Mouse (Mus musculus) MEL (cell line): ENCODE measurements at regions not wholly inside any gene's neighbourhood (a gene's known extent, or its start where the extent isn't known, plus 50 kb on each side); places are given as distances from the start of the nearest gene placed in this dataset.

Source experiments
- DNase-seq: peaks from one replicate; pipeline ENCODE4 v3.0.0; 2011; ENCODE audit warnings: low read depth, low spot score
- H3K27ac ChIP-seq: 2 replicates; pipeline ENCODE4 v1.5.1; 2012; ENCODE audit warnings: low read depth, mild to moderate bottlenecking, control low read depth, low read length, moderate library complexity; ENCODE audit not compliant: control insufficient read depth
- H3K27me3 ChIP-seq, 2 experiments: fragments of 150-350 bp in 1 of 2; sonication (generic) in 1 of 2; 2 replicates each; pipeline ENCODE4 v1.6.1; 2012; ENCODE audit warnings: low read length in 2 of 2, mild to moderate bottlenecking in 2 of 2, improper control_type of control experiment in 1 of 2, moderate library complexity in 1 of 2; ENCODE audit not compliant: insufficient read depth in 2 of 2, control insufficient read depth in 1 of 2
- H3K36me3 ChIP-seq, 2 experiments: 2 replicates each; pipeline ENCODE4 v1.6.1; 2012 to 2014; ENCODE audit warnings: low read length in 2 of 2, improper control_type of control experiment in 1 of 2, inconsistent platforms in 1 of 2, mild to moderate bottlenecking in 1 of 2; ENCODE audit not compliant: insufficient read depth in 2 of 2, control insufficient read depth in 1 of 2
- H3K4me1 ChIP-seq, 2 experiments: fragments of 150-350 bp in 1 of 2; sonication (generic) in 1 of 2; 2 replicates each; pipeline ENCODE4 v1.6.1; 2012; ENCODE audit warnings: low read length in 2 of 2, improper control_type of control experiment in 1 of 2, mild to moderate bottlenecking in 1 of 2; ENCODE audit not compliant: insufficient read depth in 2 of 2, control insufficient read depth in 1 of 2
- H3K4me3 ChIP-seq, 2 experiments: fragments of 150-350 bp in 1 of 2; sonication (generic) in 1 of 2; 2 replicates each; pipeline ENCODE4 v1.5.1; 2012; ENCODE audit warnings: low read depth in 2 of 2, low read length in 2 of 2, mild to moderate bottlenecking in 2 of 2, moderate library complexity in 2 of 2, control low read depth in 1 of 2, improper control_type of control experiment in 1 of 2; ENCODE audit not compliant: control insufficient read depth in 1 of 2, insufficient read depth in 1 of 2
- H3K79me2 ChIP-seq: 2 replicates; pipeline ENCODE4 v1.6.1; 2012; ENCODE audit warnings: mild to moderate bottlenecking, low read length, moderate library complexity; ENCODE audit not compliant: control insufficient read depth, poor library complexity, insufficient read depth
- H3K9ac ChIP-seq: 2 replicates; pipeline ENCODE4 v1.6.1; 2012; ENCODE audit warnings: low read depth, mild to moderate bottlenecking, control low read depth, low read length, moderate library complexity; ENCODE audit not compliant: control insufficient read depth, poor library complexity, severe bottlenecking
- H3K9me3 ChIP-seq: fragments of 150-350 bp; sonication (generic); replicated peaks from 2 replicates; pipeline ENCODE4 v1.6.1; 2012; ENCODE audit warnings: mild to moderate bottlenecking, low read length, improper control_type of control experiment, moderate library complexity; ENCODE audit not compliant: insufficient read depth
- CHD1 ChIP-seq: IDR thresholded peaks from 2 replicates; pipeline ENCODE4 v1.6.1; 2012; ENCODE audit warnings: low read depth, mild to moderate bottlenecking, inconsistent platforms, low read length, improper control_type of control experiment
- CTCF ChIP-seq, 3 experiments: IDR thresholded peaks in 2 of 3; conservative IDR thresholded peaks in 1 of 3; 2 replicates each; pipeline ENCODE4 v1.5.1; 2011 to 2012; ENCODE audit warnings: low read length in 3 of 3, low read depth in 2 of 3, mild to moderate bottlenecking in 2 of 3, improper control_type of control experiment in 1 of 3, inconsistent platforms in 1 of 3, mixed read lengths in 1 of 3, moderate library complexity in 1 of 3; ENCODE audit not compliant: control insufficient read depth in 1 of 3, insufficient read depth in 1 of 3, poor library complexity in 1 of 3, severe bottlenecking in 1 of 3
- EP300 ChIP-seq, 2 experiments: IDR thresholded peaks; 2 replicates each; pipeline ENCODE4 v1.6.1; 2011; ENCODE audit warnings: improper control_type of control experiment in 2 of 2, low read length in 2 of 2, low read depth in 1 of 2, mild to moderate bottlenecking in 1 of 2
- GABPA ChIP-seq: IDR thresholded peaks from 2 replicates; pipeline ENCODE4 v1.6.1; 2012; ENCODE audit warnings: low read depth, mild to moderate bottlenecking, inconsistent platforms, low read length, improper control_type of control experiment, moderate library complexity
- GATA1 ChIP-seq: IDR thresholded peaks from 2 replicates; pipeline ENCODE4 v1.6.1; 2011; ENCODE audit warnings: low read depth, low read length, improper control_type of control experiment
- MAFK ChIP-seq: IDR thresholded peaks from 2 replicates; pipeline ENCODE4 v1.6.1; 2011; ENCODE audit warnings: low read depth, mild to moderate bottlenecking, low read length, improper control_type of control experiment, borderline replicate concordance
- MAX ChIP-seq: IDR thresholded peaks from 2 replicates; pipeline ENCODE4 v1.6.1; 2011; ENCODE audit warnings: low read length, improper control_type of control experiment
- MXI1 ChIP-seq: IDR thresholded peaks from 2 replicates; pipeline ENCODE4 v1.6.1; 2011; ENCODE audit warnings: mild to moderate bottlenecking, low read depth, low read length, improper control_type of control experiment
- MYB ChIP-seq: IDR thresholded peaks from 2 replicates; pipeline ENCODE4 v1.6.1; 2011; ENCODE audit warnings: mild to moderate bottlenecking, low read depth, low read length, improper control_type of control experiment
- NELFE ChIP-seq: IDR thresholded peaks from 2 replicates; pipeline ENCODE4 v1.6.1; 2011; ENCODE audit warnings: low read depth, low read length, improper control_type of control experiment
- NRF1 ChIP-seq: IDR thresholded peaks from 2 replicates; pipeline ENCODE4 v1.6.1; 2014; ENCODE audit warnings: low read depth, mild to moderate bottlenecking, inconsistent platforms, low read length, improper control_type of control experiment, moderate library complexity; ENCODE audit not compliant: poor library complexity, insufficient read depth, severe bottlenecking
- POLR2AphosphoS2 ChIP-seq: IDR thresholded peaks from 2 replicates; pipeline ENCODE4 v1.6.1; 2011; ENCODE audit warnings: low read length, improper control_type of control experiment
- POLR2AphosphoS5 ChIP-seq: IDR thresholded peaks from 2 replicates; pipeline ENCODE4 v1.6.1; 2012; ENCODE audit warnings: low read depth, borderline replicate concordance, mild to moderate bottlenecking, inconsistent platforms, low read length, moderate library complexity, mixed read lengths
- RAD21 ChIP-seq: IDR thresholded peaks from 2 replicates; pipeline ENCODE4 v1.6.1; 2011; ENCODE audit warnings: mild to moderate bottlenecking, low read depth, low read length, improper control_type of control experiment
- RCOR1 ChIP-seq: IDR thresholded peaks from 2 replicates; pipeline ENCODE4 v1.6.1; 2012; ENCODE audit warnings: low read depth, mild to moderate bottlenecking, inconsistent platforms, low read length, improper control_type of control experiment
- SMC3 ChIP-seq: IDR thresholded peaks from 2 replicates; pipeline ENCODE4 v1.6.1; 2011; ENCODE audit warnings: low read depth, low read length, improper control_type of control experiment
- TAL1 ChIP-seq: IDR thresholded peaks from 2 replicates; pipeline ENCODE4 v1.6.1; 2012; ENCODE audit warnings: mild to moderate bottlenecking, inconsistent platforms, low read length, moderate library complexity, mixed read lengths
- TBP ChIP-seq: IDR thresholded peaks from 2 replicates; pipeline ENCODE4 v1.8.0; 2011; ENCODE audit warnings: low read depth, low read length, improper control_type of control experiment
- USF1 ChIP-seq: IDR thresholded peaks from 2 replicates; pipeline ENCODE4 v1.6.1; 2014; ENCODE audit warnings: low read depth, mild to moderate bottlenecking, inconsistent platforms, low read length, improper control_type of control experiment, moderate library complexity
- ZC3H11A ChIP-seq: IDR thresholded peaks from 2 replicates; pipeline ENCODE4 v1.6.1; 2012; ENCODE audit warnings: low read depth, mild to moderate bottlenecking, inconsistent platforms, low read length, improper control_type of control experiment

GRCm38 (mm10) chr10:83859633-83860032, 137.0 kb downstream of the 1500009L16Rik start (continued):
- TF ChIP-seq MXI1 (no peak), MAX (no peak), NELFE (no peak), GATA1 (no peak), MYB (no peak)

- no peak overlapping the region for H3K9ac ChIP-seq
- no peaks in the 10 kb centered on the region for H3K4me1 ChIP-seq
- H3K27me3 ChIP-seq: no peaks in the 10 kb centered on the region
- H3K79me2 ChIP-seq: no peaks in the 10 kb centered on the region
- DNase-seq: no peak
- no peak overlapping the region for H3K4me3 ChIP-seq
- no peaks in the 10 kb centered on the region for H3K36me3 ChIP-seq
- no peaks in the 10 kb centered on the region for H3K9me3 ChIP-seq
- TF ChIP-seq NRF1 (no peak), CTCF (IDR thresholded peaks at IDR 0.05 in 2 of 3, conservative IDR thresholded peaks at IDR 0.05 in 1 of 3; ENCODE audit: control insufficient read depth in 1 of 3, insufficient read depth in 1 of 3, low read depth in 2 of 3, low read length in 3 of 3, poor library complexity in 1 of 3, severe bottlenecking in 1 of 3) (no peak), CHD1 (no peak)
- TF ChIP-seq, all 39 proteins: peak for 0
- H3K27ac ChIP-seq: no peak overlapping the region
Observed at GRCm38 (mm10) chr10:83861574-83862190, 139.0 kb downstream of the 1500009L16Rik start.

DNA sequence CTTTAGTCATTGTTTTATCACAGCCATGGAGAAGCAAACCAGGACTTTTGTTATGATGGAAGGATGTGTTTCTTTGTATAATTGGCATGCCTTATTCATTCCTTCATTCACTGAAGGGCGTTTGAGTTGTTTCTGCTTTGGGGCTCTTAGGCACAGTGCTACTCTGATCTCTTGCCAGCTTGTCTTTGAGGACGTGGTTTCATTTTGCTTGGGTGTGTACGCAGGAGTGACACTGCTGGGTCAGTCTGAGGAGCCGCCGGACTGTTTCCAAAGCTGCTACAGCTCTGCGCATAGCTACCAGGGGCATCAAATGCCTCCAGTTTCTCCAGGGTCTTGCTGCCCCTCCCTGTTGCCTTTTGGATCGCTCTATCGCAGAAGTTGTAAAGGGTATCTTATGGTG, 141.9 kb downstream of the 1500009L16Rik start:
- no peak overlapping the region for H3K4me3 ChIP-seq
- H3K27me3 ChIP-seq: no peaks in the 10 kb centered on the region
- DNase-seq: no peak
- H3K4me1 ChIP-seq: no peaks in the 10 kb centered on the region
- no peak overlapping the region for H3K9ac ChIP-seq
- TF ChIP-seq ZC3H11A (no peak), GABPA (no peak), CTCF (IDR thresholded peaks at IDR 0.05 in 2 of 3, conservative IDR thresholded peaks at IDR 0.05 in 1 of 3; ENCODE audit: control insufficient read depth in 1 of 3, insufficient read depth in 1 of 3, low read depth in 2 of 3, low read length in 3 of 3, poor library complexity in 1 of 3, severe bottlenecking in 1 of 3) (no peak), GATA1 (no peak), NRF1 (no peak), RCOR1 (no peak), MAFK (no peak), POLR2AphosphoS2 (no peak), POLR2AphosphoS5 (no peak), TAL1 (no peak), EP300 (IDR thresholded peaks at IDR 0.05; ENCODE audit: low read depth in 1 of 2, low read length in 2 of 2) (no peak), TBP (no peak), SMC3 (no peak), RAD21 (no peak), USF1 (no peak)
- H3K9me3 ChIP-seq: no peaks in the 10 kb centered on the region
- H3K27ac ChIP-seq: no peak overlapping the region
- H3K79me2 ChIP-seq: no peaks in the 10 kb centered on the region
- H3K36me3 ChIP-seq: no peaks in the 10 kb centered on the region
